Mouse (Mus musculus): ENCODE results near the gene Rps26. TPM values are rescaled to one million over a fixed set of nuclear protein-coding genes. Genes with fewer than 3 reads are reported as not detected.

Gene Rps26
- polyA plus RNA-seq, 1 experiment from 2014 or later: 529 TPM

GRCm38 (mm10) chr10:128646139-128647089 lies 19.9 kb upstream of the Rps26 start:
- peak overlapping the region; percentile 93 for H3K27ac ChIP-seq (replicated peaks; ENCODE audit: low read depth, low read length)
- DNase-seq: peak; percentile 85
- peak overlapping the region; percentile 55 for H3K4me3 ChIP-seq (replicated peaks; ENCODE audit: low read depth, low read length)
- peak; percentile 83 for ATAC-seq (ENCODE audit: low FRiP score, low TSS enrichment)
- H3K36me3 ChIP-seq (ENCODE audit: control insufficient read depth, insufficient read depth, low read length): peaks cover 12% of the 10 kb centered on the region; the same call in 1 of the 2 replicates
- H3K27me3 ChIP-seq (ENCODE audit: control insufficient read depth, insufficient read depth, low read length): no peaks in the 10 kb centered on the region
- H3K4me2 ChIP-seq (ENCODE audit: low read length): peak overlapping the region; percentile 72
- peak overlapping the region; percentile 54 for H3K9ac ChIP-seq (replicated peaks; ENCODE audit: low read length)
- peaks cover 28% of the 10 kb centered on the region for H3K4me1 ChIP-seq (ENCODE audit: control insufficient read depth, insufficient read depth, low read length)
- H3K9me3 ChIP-seq (ENCODE audit: control insufficient read depth, low read length): no peaks in the 10 kb centered on the region
- WGBS: 1% methylated on average over 13 of the region's 13 CpGs

GRCm38 (mm10) chr10:128645111-128646011 lies 18.8 kb upstream of the Rps26 start, which contains the start of gene Ikzf4:
Gene Ikzf4, minus strand, starts transcription at chr10:128645991.
- H3K4me1 ChIP-seq (ENCODE audit: control insufficient read depth, insufficient read depth, low read length): peaks cover 28% of the 10 kb centered on the region
- ATAC-seq (ENCODE audit: low FRiP score, low TSS enrichment) (peak; percentile 75), DNase-seq (peak; percentile 78)
- H3K4me3 ChIP-seq (replicated peaks; ENCODE audit: low read depth, low read length): peak within 1 kb of the TSS; percentile 55
- no peaks in the 10 kb centered on the region for H3K27me3 ChIP-seq (ENCODE audit: control insufficient read depth, insufficient read depth, low read length)
- peaks cover 22% of the 10 kb centered on the region for H3K36me3 ChIP-seq (ENCODE audit: control insufficient read depth, insufficient read depth, low read length)
- H3K9me3 ChIP-seq (ENCODE audit: control insufficient read depth, low read length): no peaks in the 10 kb centered on the region
- H3K27ac ChIP-seq (replicated peaks; ENCODE audit: low read depth, low read length): peak within 1 kb of the TSS; percentile 93
- H3K4me2 ChIP-seq (ENCODE audit: low read length): peak within 1 kb of the TSS; percentile 72
- H3K9ac ChIP-seq (replicated peaks; ENCODE audit: low read length): peak within 1 kb of the TSS; percentile 72
- WGBS: 1% methylated on average over 36 of the region's 36 CpGs

- Histone ChIP-seq H3K4me2 (ENCODE audit: low read length) (peak overlapping the region; percentile 72), H3K27ac (replicated peaks; ENCODE audit: low read depth, low read length) (no peak overlapping the region), H3K36me3 (ENCODE audit: control insufficient read depth, insufficient read depth, low read length) (peaks cover 43% of the 10 kb centered on the region), H3K4me3 (replicated peaks; ENCODE audit: low read depth, low read length) (no peak overlapping the region), H3K9ac (replicated peaks; ENCODE audit: low read length) (no peak overlapping the region; the same call in 1 of the 2 replicates), H3K4me1 (ENCODE audit: control insufficient read depth, insufficient read depth, low read length) (peaks cover 28% of the 10 kb centered on the region), H3K9me3 (ENCODE audit: control insufficient read depth, low read length) (no peaks in the 10 kb centered on the region), H3K27me3 (ENCODE audit: control insufficient read depth, insufficient read depth, low read length) (no peaks in the 10 kb centered on the region)
- DNase-seq (no peak), ATAC-seq (ENCODE audit: low FRiP score, low TSS enrichment) (no peak)
- WGBS: 93% methylated on average over 6 of the region's 6 CpGs
Observed at GRCm38 (mm10) chr10:128642749-128643148, 16.2 kb upstream of the Rps26 start.

GRCm38 (mm10) chr10:128641871-128642270 lies 15.3 kb upstream of the Rps26 start:
- Histone ChIP-seq H3K4me2 (ENCODE audit: low read length) (no peak overlapping the region), H3K9me3 (ENCODE audit: control insufficient read depth, low read length) (no peaks in the 10 kb centered on the region), H3K4me1 (ENCODE audit: control insufficient read depth, insufficient read depth, low read length) (peaks cover 28% of the 10 kb centered on the region), H3K9ac (replicated peaks; ENCODE audit: low read length) (no peak overlapping the region), H3K27ac (replicated peaks; ENCODE audit: low read depth, low read length) (no peak overlapping the region), H3K4me3 (replicated peaks; ENCODE audit: low read depth, low read length) (no peak overlapping the region), H3K27me3 (ENCODE audit: control insufficient read depth, insufficient read depth, low read length) (no peaks in the 10 kb centered on the region), H3K36me3 (ENCODE audit: control insufficient read depth, insufficient read depth, low read length) (peaks cover 47% of the 10 kb centered on the region)
- 87% methylated on average over 7 of the region's 7 CpGs for WGBS
- ATAC-seq (ENCODE audit: low FRiP score, low TSS enrichment) (no peak), DNase-seq (no peak)

GRCm38 (mm10) chr10:128640891-128641290 lies 14.3 kb upstream of the Rps26 start:
- H3K4me3 ChIP-seq (replicated peaks; ENCODE audit: low read depth, low read length): no peak overlapping the region
- H3K27me3 ChIP-seq (ENCODE audit: control insufficient read depth, insufficient read depth, low read length): no peaks in the 10 kb centered on the region
- H3K9ac ChIP-seq (replicated peaks; ENCODE audit: low read length): no peak overlapping the region
- ATAC-seq (ENCODE audit: low FRiP score, low TSS enrichment) (no peak), DNase-seq (no peak)
- 92% methylated on average over 15 of the region's 15 CpGs for WGBS
- no peaks in the 10 kb centered on the region for H3K9me3 ChIP-seq (ENCODE audit: control insufficient read depth, low read length)
- no peak overlapping the region for H3K27ac ChIP-seq (replicated peaks; ENCODE audit: low read depth, low read length)
- H3K36me3 ChIP-seq (ENCODE audit: control insufficient read depth, insufficient read depth, low read length): peaks cover 55% of the 10 kb centered on the region
- H3K4me2 ChIP-seq (ENCODE audit: low read length): no peak overlapping the region
- peaks cover 22% of the 10 kb centered on the region for H3K4me1 ChIP-seq (ENCODE audit: control insufficient read depth, insufficient read depth, low read length)

GRCm38 (mm10) chr10:128639999-128640398 lies 13.5 kb upstream of the Rps26 start:
- ATAC-seq (ENCODE audit: low FRiP score, low TSS enrichment) (no peak), DNase-seq (no peak)
- H3K4me3 ChIP-seq (replicated peaks; ENCODE audit: low read depth, low read length): no peak overlapping the region
- no peaks in the 10 kb centered on the region for H3K27me3 ChIP-seq (ENCODE audit: control insufficient read depth, insufficient read depth, low read length)
- no peaks in the 10 kb centered on the region for H3K9me3 ChIP-seq (ENCODE audit: control insufficient read depth, low read length)
- 92% methylated on average over 14 of the region's 14 CpGs for WGBS
- no peak overlapping the region for H3K27ac ChIP-seq (replicated peaks; ENCODE audit: low read depth, low read length)
- H3K9ac ChIP-seq (replicated peaks; ENCODE audit: low read length): no peak overlapping the region
- peaks cover 19% of the 10 kb centered on the region for H3K4me1 ChIP-seq (ENCODE audit: control insufficient read depth, insufficient read depth, low read length)
- H3K36me3 ChIP-seq (ENCODE audit: control insufficient read depth, insufficient read depth, low read length): peaks cover 64% of the 10 kb centered on the region
- H3K4me2 ChIP-seq (ENCODE audit: low read length): no peak overlapping the region

- Histone ChIP-seq H3K9me3 (ENCODE audit: control insufficient read depth, low read length) (no peaks in the 10 kb centered on the region), H3K9ac (replicated peaks; ENCODE audit: low read length) (no peak overlapping the region), H3K27ac (replicated peaks; ENCODE audit: low read depth, low read length) (no peak overlapping the region), H3K4me1 (ENCODE audit: control insufficient read depth, insufficient read depth, low read length) (no peaks in the 10 kb centered on the region), H3K36me3 (ENCODE audit: control insufficient read depth, insufficient read depth, low read length) (peaks cover 84% of the 10 kb centered on the region), H3K27me3 (ENCODE audit: control insufficient read depth, insufficient read depth, low read length) (no peaks in the 10 kb centered on the region), H3K4me3 (replicated peaks; ENCODE audit: low read depth, low read length) (no peak overlapping the region), H3K4me2 (ENCODE audit: low read length) (peak overlapping the region; percentile 22)
- no peak for ATAC-seq (ENCODE audit: low FRiP score, low TSS enrichment)
- WGBS: 4% methylated on average over 11 of the region's 11 CpGs
- peak; percentile 31 for DNase-seq
Observed at GRCm38 (mm10) chr10:128637011-128637410, 10.5 kb upstream of the Rps26 start.

GRCm38 (mm10) chr10:128636561-128636960 lies 10.0 kb upstream of the Rps26 start:
- DNase-seq (no peak), ATAC-seq (ENCODE audit: low FRiP score, low TSS enrichment) (no peak)
- no peak overlapping the region for H3K4me3 ChIP-seq (replicated peaks; ENCODE audit: low read depth, low read length)
- no peak overlapping the region for H3K27ac ChIP-seq (replicated peaks; ENCODE audit: low read depth, low read length)
- peaks cover 80% of the 10 kb centered on the region for H3K36me3 ChIP-seq (ENCODE audit: control insufficient read depth, insufficient read depth, low read length)
- H3K9me3 ChIP-seq (ENCODE audit: control insufficient read depth, low read length): no peaks in the 10 kb centered on the region
- H3K4me2 ChIP-seq (ENCODE audit: low read length): peak overlapping the region; percentile 22; the same call in 1 of the 2 replicates
- H3K4me1 ChIP-seq (ENCODE audit: control insufficient read depth, insufficient read depth, low read length): no peaks in the 10 kb centered on the region
- no peak overlapping the region for H3K9ac ChIP-seq (replicated peaks; ENCODE audit: low read length)
- WGBS: 49% methylated on average over 6 of the region's 6 CpGs
- no peaks in the 10 kb centered on the region for H3K27me3 ChIP-seq (ENCODE audit: control insufficient read depth, insufficient read depth, low read length)

Measured in midbrain, embryonic 14.5 days (tissue).